Mouse (Mus musculus) testis, adult 10 weeks (tissue): ENCODE results near the gene Gm45062. TPM values are rescaled to one million over a fixed set of nuclear protein-coding genes. Genes with fewer than 3 reads are reported as not detected.

Experiments used
- polyA plus RNA-seq: library from polyadenylated mRNA; stranded (reverse); fragments of 350-450 nt; fragmentation: Illumina TruSeq; extraction: RNeasy Lipid Tissue Mini Kit (QIAGEN cat#74804); gene quantifications from one replicate; pipeline ENCODE4 v1.2.3, GENCODE M21; 2014; ENCODE audit warnings: low read depth, low replicate concordance

The Gm45062 gene
- 41.1 TPM for polyA plus RNA-seq

DNA sequence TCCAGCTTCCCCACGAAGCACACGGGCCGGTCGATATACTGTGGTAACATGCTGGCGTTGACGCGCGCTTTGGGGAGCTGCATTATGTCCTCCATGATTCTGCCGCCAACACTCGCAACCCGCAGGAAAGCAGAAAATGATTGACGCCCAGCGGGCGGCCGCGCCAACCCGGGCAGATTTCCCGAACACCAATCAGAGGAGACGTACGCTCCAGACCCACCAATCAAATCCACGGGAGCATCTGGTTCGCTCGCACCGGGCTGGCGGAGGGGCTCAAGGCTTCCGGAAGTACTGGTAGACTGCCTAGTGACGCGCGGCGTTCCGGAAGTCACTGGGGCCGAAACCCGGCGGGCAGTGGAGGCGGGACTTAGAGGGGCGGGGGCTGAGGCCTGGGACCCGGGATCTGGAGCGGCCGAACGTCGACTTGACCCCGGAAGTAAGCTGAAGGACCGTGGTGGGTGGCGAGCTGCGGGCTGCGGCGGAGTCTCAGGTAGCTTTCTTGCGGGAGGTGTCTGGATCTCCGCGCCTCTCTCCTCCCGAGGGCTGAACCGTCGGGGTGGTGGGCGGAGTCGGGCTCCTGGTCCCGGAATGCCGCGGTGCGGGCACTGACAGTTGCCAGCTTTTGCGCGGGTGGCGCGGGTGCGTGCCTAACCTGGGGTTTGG is at the start of gene Gm45062, which contains the start of the genes Rpa3 and Umad1:
Gene Gm45062 (plus strand): TSS at position 447 of the 663 bp plus-strand sequence.
Gene Rpa3 (minus strand): TSS at position 170 of the 663 bp plus-strand sequence.
Gene Umad1 (plus strand): TSS at position 285 of the 663 bp plus-strand sequence.

DNA sequence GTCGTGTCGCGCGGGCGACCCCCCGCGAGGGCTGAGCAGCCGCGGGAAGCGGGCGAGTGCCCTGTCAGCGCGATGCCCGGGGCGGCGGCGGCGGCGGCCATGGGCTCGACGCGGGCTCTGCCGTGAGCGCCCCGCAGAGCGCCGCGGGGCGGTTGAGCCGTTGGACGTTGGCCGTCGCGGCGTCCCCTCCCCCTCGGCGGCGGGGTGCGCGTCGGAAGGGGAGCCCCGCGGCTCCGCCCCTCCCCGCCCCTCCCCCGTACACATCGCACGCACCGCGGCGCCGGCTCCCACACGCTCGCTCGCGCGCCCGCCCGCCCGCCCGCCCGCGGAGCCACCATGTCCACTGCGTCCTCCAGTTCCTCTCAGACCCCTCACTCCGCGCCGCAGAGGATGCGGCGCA is 250.3 kb downstream of the Gm45062 start, which contains the start of gene Glcci1:
Gene Glcci1 (plus strand): TSS at position 50 of the 400 bp plus-strand sequence.

Other genes starting within 250 kb of the Gm45062 start
- 2.7 TPM for gene Col28a1, start 66.8 kb upstream of the Gm45062 start, polyA plus RNA-seq
- gene Mios, start 50.2 kb upstream of the Gm45062 start, polyA plus RNA-seq = 71.5 TPM
- 29.0 TPM for gene Rpa3, start 277 bp upstream of the Gm45062 start, polyA plus RNA-seq
- 11.9 TPM for gene Umad1, start 162 bp upstream of the Gm45062 start, polyA plus RNA-seq